Mouse (Mus musculus) cerebellum, adult (tissue): ENCODE measurements around the gene Rnaseh2c.

Experiments used
- ATAC-seq: cut with Nextera tagmentation; 2 replicates; pipeline ENCODE4 v1.9.2; 2017; ENCODE audit warnings: mild to moderate bottlenecking, moderate library complexity, mixed read lengths; ENCODE audit not compliant: insufficient number of reproducible peaks, low FRiP score, low TSS enrichment

Rnaseh2c gene

GRCm38 (mm10) chr19:5654720-5655298 is 53.1 kb downstream of the Rnaseh2c start:
- no peak for ATAC-seq
